Mouse (Mus musculus) kidney, embryonic 15.5 days (tissue): Measurements from ENCODE around the gene Ppp3ca. TPM values are rescaled to one million over a fixed set of nuclear protein-coding genes. Genes with fewer than 3 reads are reported as not detected.
A peak's percentile ranks its signal among the peaks of the same experiment; 100 is the strongest.

ENCODE experiments used
- ATAC-seq: fragments of 200-750 bp; cut with Nextera tagmentation; replicated peaks from 2 replicates; pipeline ENCODE4 v1.8.0; 2017; ENCODE audit warnings: moderate TSS enrichment; ENCODE audit not compliant: low FRiP score
- H3K27ac ChIP-seq: fragments of 300-500 bp; sonication (generic); 2 replicates; pipeline ENCODE4 v1.5.1; 2015; ENCODE audit warnings: mild to moderate bottlenecking, inconsistent platforms
- H3K27me3 ChIP-seq: fragments of 300-500 bp; sonication (generic); 2 replicates; pipeline ENCODE4 v1.6.1; 2015; ENCODE audit warnings: inconsistent platforms
- H3K36me3 ChIP-seq: fragments of 300-500 bp; sonication (generic); 2 replicates; pipeline ENCODE4 v1.6.1; 2015; ENCODE audit warnings: inconsistent platforms
- H3K4me1 ChIP-seq: fragments of 300-500 bp; sonication (generic); 2 replicates; pipeline ENCODE4 v1.6.1; 2015; ENCODE audit warnings: inconsistent platforms
- H3K4me2 ChIP-seq: fragments of 300-500 bp; sonication (generic); 2 replicates; pipeline ENCODE4 v1.6.1; 2015; ENCODE audit warnings: moderate library complexity, mild to moderate bottlenecking, inconsistent platforms
- H3K4me3 ChIP-seq: fragments of 300-500 bp; sonication (generic); replicated peaks from 2 replicates; pipeline ENCODE4 v1.5.1; 2015; ENCODE audit warnings: mild to moderate bottlenecking, inconsistent platforms
- H3K9ac ChIP-seq: fragments of 300-500 bp; sonication (generic); 2 replicates; pipeline ENCODE4 v1.6.1; 2015; ENCODE audit warnings: mild to moderate bottlenecking, inconsistent platforms
- H3K9me3 ChIP-seq: fragments of 300-500 bp; sonication (generic); replicated peaks from 2 replicates; pipeline ENCODE4 v1.6.1; 2016; ENCODE audit warnings: inconsistent platforms
- WGBS: fragments of 180-500 bp; shearing (Covaris S2); methylation state at CpG from one replicate; pipeline ENCODE4 v1.1.7; 2015; ENCODE audit warnings: mixed read lengths; 5-methylcytosine and 5-hydroxymethylcytosine counted together
- microRNA-seq: library from miRNA; unstranded; fragments of <30 nt; microRNA quantifications from one replicate; pipeline ENCODE4, GENCODE M21; 2016
- polyA plus RNA-seq: library from polyadenylated mRNA; unstranded; fragments of >200 nt; fragmentation: Nextera tagmentation; extraction: Ambion mirVana; gene quantifications from 2 replicates; pipeline ENCODE4 v1.2.1, GENCODE M21; 2015

Gene Ppp3ca
- polyA plus RNA-seq, 1 experiment from 2014 or later, result 64.0 TPM

DNA sequence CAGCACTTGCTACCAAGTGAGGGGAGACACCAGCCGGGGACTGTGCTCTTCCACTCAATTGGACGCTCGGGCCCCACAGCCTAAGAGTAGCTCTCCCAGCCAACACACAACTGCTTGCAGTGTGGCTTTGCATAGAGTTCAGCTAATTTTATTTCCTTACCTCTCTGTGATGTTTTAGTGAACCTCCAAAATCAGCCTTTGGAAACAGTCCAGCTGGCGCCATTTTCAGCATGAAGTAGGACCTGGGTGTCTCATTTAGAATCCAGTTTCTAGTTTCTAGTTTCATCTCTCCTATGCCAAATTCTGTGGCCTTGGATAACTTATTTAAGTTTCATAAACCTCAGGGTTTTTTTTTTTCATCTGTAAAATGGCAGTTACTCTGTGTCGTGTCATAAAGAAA, 296.9 kb downstream of the Ppp3ca start:
- Histone ChIP-seq H3K36me3 (no peaks in the 10 kb centered on the region), H3K27me3 (no peaks in the 10 kb centered on the region), H3K27ac (no peak overlapping the region), H3K4me2 (no peak overlapping the region), H3K4me3 (no peak overlapping the region), H3K9ac (no peak overlapping the region), H3K9me3 (no peaks in the 10 kb centered on the region), H3K4me1 (no peaks in the 10 kb centered on the region)
- ATAC-seq, result no peak
- WGBS, result 93% methylated on average over 5 of the region's 5 CpGs

GRCm38 (mm10) chr3:136967510-136967909, 297.6 kb downstream of the Ppp3ca start:
- Histone ChIP-seq H3K4me2 (no peak overlapping the region), H3K36me3 (no peaks in the 10 kb centered on the region), H3K9me3 (no peaks in the 10 kb centered on the region), H3K27me3 (no peaks in the 10 kb centered on the region), H3K27ac (no peak overlapping the region), H3K9ac (no peak overlapping the region), H3K4me1 (no peaks in the 10 kb centered on the region), H3K4me3 (no peak overlapping the region)
- ATAC-seq, result no peak
- WGBS, result 86% methylated on average over 2 of the region's 2 CpGs

DNA sequence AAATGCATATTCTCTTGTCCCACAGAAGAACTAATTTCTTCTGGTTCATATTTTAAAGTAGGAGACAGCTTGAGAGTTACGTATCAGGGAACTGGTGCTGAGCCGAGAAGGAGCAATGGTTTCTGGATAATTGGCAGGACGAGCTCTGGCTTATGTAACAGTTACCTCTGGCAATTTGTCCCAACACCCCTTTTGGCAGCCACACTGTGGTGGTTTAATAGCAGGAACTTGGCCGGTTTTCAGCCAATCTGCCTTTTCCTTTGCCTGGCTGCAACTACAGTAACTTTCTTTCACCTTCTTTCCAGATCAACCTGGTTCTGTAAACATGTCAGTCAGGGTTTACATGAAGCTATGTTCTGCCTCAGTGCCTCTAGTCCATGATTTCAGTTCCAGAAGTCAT, 299.9 kb downstream of the Ppp3ca start:
- H3K27ac ChIP-seq, result no peak overlapping the region
- H3K4me1 ChIP-seq, result no peaks in the 10 kb centered on the region
- no peak for ATAC-seq
- no peaks in the 10 kb centered on the region for H3K27me3 ChIP-seq
- H3K9ac ChIP-seq, result no peak overlapping the region
- no peaks in the 10 kb centered on the region for H3K36me3 ChIP-seq
- H3K4me3 ChIP-seq, result no peak overlapping the region
- no peak overlapping the region for H3K4me2 ChIP-seq
- H3K9me3 ChIP-seq, result no peaks in the 10 kb centered on the region
- 73% methylated on average over 4 of the region's 4 CpGs for WGBS

- Histone ChIP-seq H3K4me1 (no peaks in the 10 kb centered on the region), H3K27me3 (no peaks in the 10 kb centered on the region), H3K4me3 (no peak overlapping the region), H3K9me3 (no peaks in the 10 kb centered on the region), H3K36me3 (no peaks in the 10 kb centered on the region), H3K4me2 (no peak overlapping the region), H3K9ac (no peak overlapping the region), H3K27ac (no peak overlapping the region)
- WGBS, result 79% methylated on average over 1 of the region's 1 CpGs
- ATAC-seq, result no peak
Observed at GRCm38 (mm10) chr3:136977859-136978258, 307.9 kb downstream of the Ppp3ca start.

GRCm38 (mm10) chr3:136980915-136981588, 311.1 kb downstream of the Ppp3ca start:
- Histone ChIP-seq H3K27ac (no peak overlapping the region), H3K36me3 (no peaks in the 10 kb centered on the region), H3K27me3 (no peaks in the 10 kb centered on the region), H3K9ac (no peak overlapping the region), H3K4me2 (no peak overlapping the region), H3K4me3 (no peak overlapping the region), H3K4me1 (0 out of 2 replicates have a peak, but pooled peaks cover under 1% of the 10 kb centered on the region), H3K9me3 (no peaks in the 10 kb centered on the region)
- WGBS, result 87% methylated on average over 5 of the region's 5 CpGs
- no peak for ATAC-seq

DNA sequence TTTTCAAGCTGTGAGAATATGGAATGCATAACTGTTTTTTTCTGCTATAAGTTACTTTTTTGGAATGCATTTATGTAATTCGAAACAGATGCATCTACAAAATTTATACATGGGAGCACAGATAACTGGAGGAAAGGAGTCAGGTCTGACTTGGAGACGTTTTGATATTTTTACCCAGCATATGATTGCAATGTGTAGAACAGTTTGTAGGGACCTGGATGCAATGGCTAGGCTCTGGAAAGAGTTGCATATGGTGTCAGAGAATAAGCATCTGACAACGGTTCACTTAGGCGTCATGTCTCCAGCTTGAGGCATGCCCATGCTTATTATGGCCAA, 311.6 kb downstream of the Ppp3ca start:
- Histone ChIP-seq H3K36me3 (no peaks in the 10 kb centered on the region), H3K4me3 (no peak overlapping the region), H3K4me2 (no peak overlapping the region), H3K9me3 (no peaks in the 10 kb centered on the region), H3K27ac (no peak overlapping the region), H3K9ac (no peak overlapping the region), H3K27me3 (no peaks in the 10 kb centered on the region), H3K4me1 (peaks cover 6% of the 10 kb centered on the region; the same call in 1 of the 2 replicates)
- ATAC-seq, result no peak
- WGBS, result 84% methylated on average over 4 of the region's 4 CpGs

- H3K9ac ChIP-seq, result no peak overlapping the region
- peaks cover 6% of the 10 kb centered on the region; the same call in 1 of the 2 replicates for H3K4me1 ChIP-seq
- no peak overlapping the region for H3K27ac ChIP-seq
- no peaks in the 10 kb centered on the region for H3K9me3 ChIP-seq
- H3K36me3 ChIP-seq, result no peaks in the 10 kb centered on the region
- H3K4me2 ChIP-seq, result no peak overlapping the region
- 84% methylated on average over 11 of the region's 11 CpGs for WGBS
- no peaks in the 10 kb centered on the region for H3K27me3 ChIP-seq
- no peak overlapping the region for H3K4me3 ChIP-seq
- ATAC-seq, result no peak
Observed at GRCm38 (mm10) chr3:136982021-136982420, 312.1 kb downstream of the Ppp3ca start.

DNA sequence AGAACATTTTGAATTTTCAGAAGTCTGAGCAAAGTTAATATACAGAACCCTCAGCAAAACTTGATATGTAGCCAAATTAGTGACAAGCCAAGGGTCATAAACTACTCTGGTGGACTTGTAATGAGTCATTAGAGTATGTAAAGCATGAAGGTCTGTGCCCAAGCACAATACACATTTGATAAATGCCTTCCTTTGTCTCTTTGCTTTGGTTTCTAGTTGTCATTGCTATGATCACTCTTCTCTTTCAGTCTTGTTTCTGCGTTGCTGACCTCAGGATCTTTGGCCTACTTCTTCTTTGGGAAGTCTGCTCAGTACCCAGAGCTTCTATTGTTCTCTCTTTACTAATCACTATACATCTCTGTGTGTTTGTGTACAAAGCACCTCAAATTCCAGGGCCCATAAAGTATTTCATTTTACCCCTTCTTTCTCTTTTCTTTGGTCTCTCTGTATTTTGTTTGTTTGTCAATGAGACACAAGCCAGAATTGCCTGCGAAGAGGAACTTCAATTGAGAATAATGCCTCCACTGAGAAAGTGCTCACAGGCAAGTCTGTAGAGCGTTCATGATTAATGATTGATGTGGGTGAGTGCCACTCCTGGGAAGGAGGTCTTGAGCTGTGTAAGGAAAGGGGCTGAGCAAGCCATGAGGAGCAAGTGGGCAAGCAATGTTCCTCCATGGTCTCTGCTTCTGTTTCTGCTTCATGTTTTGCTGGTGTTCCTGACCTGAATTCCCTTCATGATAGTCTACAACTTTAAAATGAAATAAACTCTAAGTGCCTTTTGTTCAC, 316.4 kb downstream of the Ppp3ca start:
- Histone ChIP-seq H3K36me3 (no peaks in the 10 kb centered on the region), H3K27ac (no peak overlapping the region), H3K9me3 (no peaks in the 10 kb centered on the region), H3K27me3 (no peaks in the 10 kb centered on the region), H3K4me1 (peaks cover 6% of the 10 kb centered on the region; the same call in 1 of the 2 replicates), H3K4me2 (no peak overlapping the region), H3K9ac (no peak overlapping the region), H3K4me3 (no peak overlapping the region)
- ATAC-seq, result 0 out of 2 replicates have a peak, but pooled peaks have one; percentile 62
- 53% methylated on average over 3 of the region's 3 CpGs for WGBS

Small RNAs within 50 kb of the gene (microRNA-seq; reads per million reads assigned to microRNA genes)
- gene Gm44327, result not detected
